17 mouse cellular contexts compared by ENCODE assay signal in the genomic region with DNA sequence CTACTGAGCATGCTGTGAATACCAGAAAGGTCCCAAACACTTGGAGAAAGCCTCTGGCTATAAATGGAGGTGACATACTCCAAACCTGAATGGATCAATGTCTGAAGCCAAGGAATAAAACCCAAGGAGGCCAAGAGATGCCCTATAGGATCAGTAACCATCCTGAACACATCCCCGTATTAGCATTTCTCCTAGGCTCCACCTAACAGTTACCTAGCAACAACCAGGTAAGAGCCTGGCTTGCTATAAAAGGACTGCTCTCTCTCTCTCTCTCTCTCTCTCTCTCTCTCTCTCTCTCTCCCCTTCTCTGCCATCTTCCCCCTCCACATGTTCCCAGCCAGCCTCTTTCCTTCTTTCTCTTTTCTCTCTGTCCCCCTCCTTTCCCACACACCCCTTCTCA.
"Had no signal": no experiment of that assay in that cellular context is flagged by ENCODE, and none has a peak within 500 bp of the region (broad histone marks: within the 10 kb centered on the region; RNA-seq: fewer than 3 reads in every experiment).

No protein-coding gene starts in this region.

- H3K36me3 ChIP-seq: liver, embryonic 15.5 days; lung, embryonic 15.5 days; midbrain, embryonic 12.5 days; neural tube, embryonic 12.5 days; stomach, embryonic 15.5 days had no signal

- H3K4me1 ChIP-seq: liver, embryonic 15.5 days; lung, embryonic 15.5 days; stomach, embryonic 15.5 days had no signal

- DNase-seq: liver, postnatal 0 days; lung, adult 2 months; lung, postnatal 14 days; lung, postnatal 36 days; right cerebral cortex, postnatal 14 days; thymus, adult 2 months; thymus, postnatal 25 days; thymus, postnatal 4 days had no signal

- H3K9me3 ChIP-seq: liver, embryonic 15.5 days; lung, embryonic 15.5 days; megakaryocyte, embryonic 14.5 days; midbrain, embryonic 12.5 days; neural tube, embryonic 12.5 days; stomach, embryonic 15.5 days had no signal

- H3K4me3 ChIP-seq: liver, embryonic 15.5 days; lung, embryonic 15.5 days; megakaryocyte, embryonic 14.5 days; midbrain, embryonic 12.5 days; neural tube, embryonic 12.5 days; stomach, embryonic 15.5 days had no signal

- H3K27ac ChIP-seq: liver, embryonic 15.5 days; lung, embryonic 15.5 days; macrophage; midbrain, embryonic 12.5 days; neural tube, embryonic 12.5 days; stomach, embryonic 15.5 days; stomach, postnatal 0 days had no signal

- H3K27me3 ChIP-seq: liver, embryonic 15.5 days; lung, embryonic 15.5 days; megakaryocyte, embryonic 14.5 days; midbrain, embryonic 12.5 days; stomach, embryonic 15.5 days had no signal

- H3K9ac ChIP-seq: liver, embryonic 15.5 days; liver, postnatal 0 days; lung, embryonic 15.5 days; midbrain, embryonic 12.5 days; neural tube, embryonic 12.5 days; stomach, embryonic 15.5 days had no signal

- H3K4me2 ChIP-seq: liver, embryonic 15.5 days; lung, embryonic 15.5 days; midbrain, embryonic 12.5 days; neural tube, embryonic 12.5 days; stomach, embryonic 15.5 days had no signal

- ATAC-seq: liver, postnatal 0 days; lung, postnatal 0 days had no signal
